Mouse (Mus musculus): ENCODE data around the gene Pnpla1. TPM values are rescaled to one million over a fixed set of nuclear protein-coding genes. Genes with fewer than 3 reads are reported as not detected.
"Not testable (repeated sequence)": the region's sequence is repeated elsewhere in the genome, so short reads cannot be mapped to it uniquely, and the experiment has no call there.

The Pnpla1 gene
- polyA plus RNA-seq, 1 experiment = not detected

- Histone ChIP-seq H3K4me3 (ENCODE audit: low read depth, low read length) (no peak overlapping the region), H3K9me3 (replicated peaks; ENCODE audit: control insufficient read depth, insufficient read depth, low read length, poor library complexity, severe bottlenecking) (no peaks in the 10 kb centered on the region), H3K36me3 (ENCODE audit: control insufficient read depth, insufficient read depth, low read length, poor library complexity, severe bottlenecking) (peaks cover 9% of the 10 kb centered on the region), H3K27ac (ENCODE audit: insufficient read depth, low read length) (no peak overlapping the region), H3K9ac (ENCODE audit: low read depth, poor library complexity, severe bottlenecking) (no peak overlapping the region), H3K27me3 (ENCODE audit: control insufficient read depth, insufficient read depth, low read length, poor library complexity, severe bottlenecking) (no peaks in the 10 kb centered on the region), H3K4me1 (ENCODE audit: control insufficient read depth, insufficient read depth, low read length) (no peaks in the 10 kb centered on the region)
- no peak for TF ChIP-seq EP300 (IDR thresholded peaks at IDR 0.05; ENCODE audit: insufficient read depth, low read depth, low read length)
Measured at GRCm38 (mm10) chr17:28815384-28816004, 42.7 kb upstream of the Pnpla1 start.

- peaks cover 13% of the 10 kb centered on the region for H3K36me3 ChIP-seq (ENCODE audit: control insufficient read depth, insufficient read depth, low read length, poor library complexity, severe bottlenecking)
Measured at GRCm38 (mm10) chr17:28816326-28816725, 41.9 kb upstream of the Pnpla1 start.

GRCm38 (mm10) chr17:28816875-28817811, 41.1 kb upstream of the Pnpla1 start:
- Histone ChIP-seq H3K4me1 (ENCODE audit: control insufficient read depth, insufficient read depth, low read length) (no peaks in the 10 kb centered on the region), H3K27me3 (ENCODE audit: control insufficient read depth, insufficient read depth, low read length, poor library complexity, severe bottlenecking) (no peaks in the 10 kb centered on the region)

More at GRCm38 (mm10) chr17:28816326-28816725, 41.9 kb upstream of the Pnpla1 start:
- not testable (repeated sequence) for H3K27ac ChIP-seq (ENCODE audit: insufficient read depth, low read length); H3K4me1 ChIP-seq (ENCODE audit: control insufficient read depth, insufficient read depth, low read length); H3K4me3 ChIP-seq (ENCODE audit: low read depth, low read length); H3K9me3 ChIP-seq (replicated peaks; ENCODE audit: control insufficient read depth, insufficient read depth, low read length, poor library complexity, severe bottlenecking); H3K9ac ChIP-seq (ENCODE audit: low read depth, poor library complexity, severe bottlenecking); H3K27me3 ChIP-seq (ENCODE audit: control insufficient read depth, insufficient read depth, low read length, poor library complexity, severe bottlenecking)

GRCm38 (mm10) chr17:28820189-28820588, 38.0 kb upstream of the Pnpla1 start:
- Histone ChIP-seq H3K4me1 (ENCODE audit: control insufficient read depth, insufficient read depth, low read length) (no peaks in the 10 kb centered on the region), H3K9ac (ENCODE audit: low read depth, poor library complexity, severe bottlenecking) (no peak overlapping the region), H3K36me3 (ENCODE audit: control insufficient read depth, insufficient read depth, low read length, poor library complexity, severe bottlenecking) (peaks cover 16% of the 10 kb centered on the region), H3K4me3 (ENCODE audit: low read depth, low read length) (no peak overlapping the region), H3K27me3 (ENCODE audit: control insufficient read depth, insufficient read depth, low read length, poor library complexity, severe bottlenecking) (no peaks in the 10 kb centered on the region), H3K9me3 (replicated peaks; ENCODE audit: control insufficient read depth, insufficient read depth, low read length, poor library complexity, severe bottlenecking) (no peaks in the 10 kb centered on the region), H3K27ac (ENCODE audit: insufficient read depth, low read length) (no peak overlapping the region)
- TF ChIP-seq CTCF (IDR thresholded peaks at IDR 0.05; ENCODE audit: low read depth, low read length) = no peak
- no peak for TF ChIP-seq EP300 (IDR thresholded peaks at IDR 0.05; ENCODE audit: insufficient read depth, low read depth, low read length)
- no peak for TF ChIP-seq POLR2A (IDR thresholded peaks at IDR 0.05; ENCODE audit: insufficient read depth, low read length)

More at GRCm38 (mm10) chr17:28816875-28817811, 41.1 kb upstream of the Pnpla1 start:
- H3K9ac ChIP-seq (ENCODE audit: low read depth, poor library complexity, severe bottlenecking) = no peak overlapping the region
- H3K4me3 ChIP-seq (ENCODE audit: low read depth, low read length) = no peak overlapping the region
- no peaks in the 10 kb centered on the region for H3K9me3 ChIP-seq (replicated peaks; ENCODE audit: control insufficient read depth, insufficient read depth, low read length, poor library complexity, severe bottlenecking)
- H3K27ac ChIP-seq (ENCODE audit: insufficient read depth, low read length) = no peak overlapping the region
- H3K36me3 ChIP-seq (ENCODE audit: control insufficient read depth, insufficient read depth, low read length, poor library complexity, severe bottlenecking) = peaks cover 16% of the 10 kb centered on the region
- no peak for TF ChIP-seq POLR2A (IDR thresholded peaks at IDR 0.05; ENCODE audit: insufficient read depth, low read length)
- no peak for TF ChIP-seq CTCF (IDR thresholded peaks at IDR 0.05; ENCODE audit: low read depth, low read length)
- TF ChIP-seq EP300 (IDR thresholded peaks at IDR 0.05; ENCODE audit: insufficient read depth, low read depth, low read length) = no peak

- H3K27me3 ChIP-seq (ENCODE audit: control insufficient read depth, insufficient read depth, low read length, poor library complexity, severe bottlenecking) = no peaks in the 10 kb centered on the region
- H3K4me3 ChIP-seq (ENCODE audit: low read depth, low read length) = no peak overlapping the region
- H3K4me1 ChIP-seq (ENCODE audit: control insufficient read depth, insufficient read depth, low read length) = no peaks in the 10 kb centered on the region
- no peaks in the 10 kb centered on the region for H3K9me3 ChIP-seq (replicated peaks; ENCODE audit: control insufficient read depth, insufficient read depth, low read length, poor library complexity, severe bottlenecking)
- H3K9ac ChIP-seq (ENCODE audit: low read depth, poor library complexity, severe bottlenecking) = no peak overlapping the region
- peaks cover 13% of the 10 kb centered on the region for H3K36me3 ChIP-seq (ENCODE audit: control insufficient read depth, insufficient read depth, low read length, poor library complexity, severe bottlenecking)
- TF ChIP-seq CTCF (IDR thresholded peaks at IDR 0.05; ENCODE audit: low read depth, low read length) (no peak), EP300 (IDR thresholded peaks at IDR 0.05; ENCODE audit: insufficient read depth, low read depth, low read length) (no peak), POLR2A (IDR thresholded peaks at IDR 0.05; ENCODE audit: insufficient read depth, low read length) (no peak)
- H3K27ac ChIP-seq (ENCODE audit: insufficient read depth, low read length) = no peak overlapping the region
Measured at GRCm38 (mm10) chr17:28823004-28823745, 35.0 kb upstream of the Pnpla1 start.

All from ES-Bruce4 (cell line).